Mouse (Mus musculus): ENCODE results near the gene Tmem59.

GRCm38 (mm10) chr4:107250494-107250893 is 72.3 kb downstream of the Tmem59 start:
- peak; percentile 35 for TF ChIP-seq CTCF (IDR thresholded peaks at IDR 0.05; ENCODE audit: low read depth, low read length)
- TF ChIP-seq EP300 (IDR thresholded peaks at IDR 0.05; ENCODE audit: insufficient read depth, low read depth, low read length): no peak
